Mouse (Mus musculus) kidney, adult 2 months (tissue): ENCODE data around the gene Zfp292. TPM values are rescaled to one million over a fixed set of nuclear protein-coding genes. Genes with fewer than 3 reads are reported as not detected.

ENCODE experiments used
- DNase-seq: peaks from one replicate; pipeline ENCODE4 v3.0.0; 2021
- H3K27ac ChIP-seq: fragments of 200-500 bp; 2 replicates; pipeline ENCODE4 v1.5.1; 2012; ENCODE audit warnings: low read depth, low read length, control low read depth, inconsistent platforms; ENCODE audit not compliant: insufficient read depth
- H3K27me3 ChIP-seq: fragments of 200-500 bp; replicated peaks from 2 replicates; pipeline ENCODE4 v1.6.1; 2012; ENCODE audit warnings: mild to moderate bottlenecking, moderate library complexity, low read length, inconsistent platforms; ENCODE audit not compliant: control insufficient read depth, insufficient read depth
- H3K36me3 ChIP-seq: fragments of 200-500 bp; 2 replicates; pipeline ENCODE4 v1.6.1; 2012; ENCODE audit warnings: mild to moderate bottlenecking, moderate library complexity, low read length, inconsistent platforms; ENCODE audit not compliant: control insufficient read depth, insufficient read depth
- H3K4me1 ChIP-seq: fragments of 200-500 bp; 2 replicates; pipeline ENCODE4 v1.6.1; 2011; ENCODE audit warnings: low read length; ENCODE audit not compliant: control insufficient read depth, insufficient read depth
- H3K4me3 ChIP-seq: fragments of 200-500 bp; 2 replicates; pipeline ENCODE4 v1.5.1; 2011; ENCODE audit warnings: mild to moderate bottlenecking, low read depth, low read length, control low read depth; ENCODE audit not compliant: insufficient read depth
- CTCF ChIP-seq: fragments of 200-500 bp; conservative IDR thresholded peaks from 2 replicates; pipeline ENCODE4 v1.5.1; 2011; ENCODE audit warnings: low read depth, mild to moderate bottlenecking, control low read depth, low read length, moderate library complexity, mixed read lengths; ENCODE audit not compliant: insufficient read depth, insufficient read length
- POLR2A ChIP-seq: fragments of 200-500 bp; IDR thresholded peaks from one replicate; pipeline ENCODE4 v1.6.1; 2011; ENCODE audit warnings: low read depth, low read length, control low read depth
- WGBS: fragments of 180-500 bp; shearing (Covaris S2); methylation state at CpG from one replicate; pipeline ENCODE4 v1.1.7; 2018; 5-methylcytosine and 5-hydroxymethylcytosine counted together
- polyA plus RNA-seq: library from polyadenylated mRNA; depleted of rRNA; stranded (reverse); fragments of >200 nt; gene quantifications from 2 replicates; pipeline ENCODE4 v1.2.3, GENCODE M21; 2012

The Zfp292 gene
- polyA plus RNA-seq, 1 experiment = 1.9 TPM

- no peak for DNase-seq
- WGBS = 64% methylated on average over 3 of the region's 3 CpGs
- Histone ChIP-seq H3K27me3 (no peaks in the 10 kb centered on the region), H3K36me3 (no peaks in the 10 kb centered on the region), H3K27ac (no peak overlapping the region), H3K4me1 (no peaks in the 10 kb centered on the region), H3K4me3 (no peak overlapping the region)
- no peak for TF ChIP-seq CTCF
- no peak for TF ChIP-seq POLR2A
These were observed 23.3 kb downstream of the Zfp292 start for GRCm38 (mm10) chr4:34859416-34859815.

- H3K4me3 ChIP-seq = no peak overlapping the region
- H3K27me3 ChIP-seq = no peaks in the 10 kb centered on the region
- no peak for DNase-seq
- H3K27ac ChIP-seq = no peak overlapping the region
- no peaks in the 10 kb centered on the region for H3K36me3 ChIP-seq
- TF ChIP-seq CTCF (no peak), POLR2A (no peak)
- WGBS = 89% methylated on average over 3 of the region's 3 CpGs
- no peaks in the 10 kb centered on the region for H3K4me1 ChIP-seq
These were observed 23.9 kb downstream of the Zfp292 start for GRCm38 (mm10) chr4:34858903-34859302.

DNA sequence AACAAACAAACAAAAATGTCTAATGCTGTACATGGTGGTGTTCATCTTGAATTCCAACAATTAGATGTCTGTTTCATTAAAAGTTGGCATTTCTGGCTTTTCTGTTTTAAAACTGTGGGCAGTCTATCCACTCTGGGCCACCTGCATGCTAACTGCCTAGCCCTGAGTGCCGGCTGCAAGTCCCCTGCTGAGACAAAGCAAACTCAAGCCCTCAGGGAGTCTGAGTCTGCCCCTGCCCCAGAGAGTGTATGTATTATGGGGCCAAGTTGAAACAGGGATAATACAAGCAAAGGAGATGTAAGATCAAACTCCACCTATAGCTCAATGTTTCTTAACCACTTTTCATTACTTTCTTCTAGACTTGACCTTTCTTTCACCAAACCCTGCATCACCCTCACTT, 26.8 kb downstream of the Zfp292 start:
- Histone ChIP-seq H3K4me1 (no peaks in the 10 kb centered on the region), H3K27ac (no peak overlapping the region), H3K36me3 (no peaks in the 10 kb centered on the region; the same call in 1 of the 2 replicates), H3K4me3 (no peak overlapping the region), H3K27me3 (no peaks in the 10 kb centered on the region)
- TF ChIP-seq POLR2A = no peak
- TF ChIP-seq CTCF = no peak
- no peak for DNase-seq
- WGBS = 28% methylated on average over 1 of the region's 1 CpGs

DNA sequence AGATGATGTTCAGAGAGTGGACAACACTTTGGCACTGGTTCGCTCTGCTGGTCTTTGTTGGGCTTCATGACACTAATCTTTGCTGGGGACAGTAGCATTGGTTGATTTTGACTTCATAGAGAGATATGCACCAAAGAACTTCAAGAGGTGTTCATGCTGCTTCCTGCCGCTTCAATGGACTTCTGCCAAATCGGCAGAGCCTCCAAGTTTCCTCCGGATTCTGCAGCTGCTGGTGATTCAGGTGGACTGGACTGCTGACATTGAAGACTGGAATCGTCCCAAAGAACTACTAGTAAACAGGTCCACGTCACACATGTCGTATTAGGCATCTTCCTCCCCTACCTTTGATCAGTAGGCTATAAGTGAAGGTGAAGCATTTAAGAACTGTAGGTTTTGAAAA, 30.7 kb downstream of the Zfp292 start:
- DNase-seq = peak; percentile 58
- H3K4me1 ChIP-seq = no peaks in the 10 kb centered on the region
- WGBS = 65% methylated on average over 7 of the region's 7 CpGs
- H3K27me3 ChIP-seq = no peaks in the 10 kb centered on the region
- no peak for TF ChIP-seq POLR2A
- no peak for TF ChIP-seq CTCF
- H3K4me3 ChIP-seq = no peak overlapping the region
- no peak overlapping the region for H3K27ac ChIP-seq
- H3K36me3 ChIP-seq = no peaks in the 10 kb centered on the region; the same call in 1 of the 2 replicates

DNA sequence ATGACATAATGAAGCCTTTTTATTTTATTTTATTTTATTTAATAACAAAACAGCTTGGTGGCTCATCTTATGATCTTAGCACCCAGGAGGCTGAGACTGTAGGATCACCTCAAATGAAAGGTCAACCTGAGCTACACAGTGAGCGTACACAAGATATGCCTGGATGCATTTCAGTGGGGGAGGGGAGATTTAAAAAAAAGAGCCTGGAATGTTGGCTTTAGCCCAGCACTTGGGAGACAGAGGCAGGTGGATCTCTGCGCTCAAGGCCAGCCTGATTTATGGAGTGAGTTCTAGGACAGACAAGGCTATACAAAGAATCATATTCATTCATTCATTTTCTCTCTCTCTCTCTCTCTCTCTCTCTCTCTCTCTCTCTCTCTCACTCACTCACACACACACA, 32.6 kb downstream of the Zfp292 start:
- WGBS = 55% methylated on average over 2 of the region's 2 CpGs
- TF ChIP-seq POLR2A (no peak), CTCF (no peak)
- Histone ChIP-seq H3K36me3 (no peaks in the 10 kb centered on the region; the same call in 1 of the 2 replicates), H3K4me1 (no peaks in the 10 kb centered on the region), H3K27ac (no peak overlapping the region), H3K27me3 (no peaks in the 10 kb centered on the region), H3K4me3 (no peak overlapping the region)
- DNase-seq = peak; percentile 47

GRCm38 (mm10) chr4:34847679-34848309, 35.0 kb downstream of the Zfp292 start:
- DNase-seq = no peak
- WGBS = 90% methylated on average over 6 of the region's 6 CpGs
- H3K27ac ChIP-seq = no peak overlapping the region
- H3K27me3 ChIP-seq = no peaks in the 10 kb centered on the region
- no peaks in the 10 kb centered on the region; the same call in 1 of the 2 replicates for H3K36me3 ChIP-seq
- H3K4me3 ChIP-seq = no peak overlapping the region
- peaks cover 2% of the 10 kb centered on the region; the same call in 1 of the 2 replicates for H3K4me1 ChIP-seq
- TF ChIP-seq CTCF (no peak), POLR2A (no peak)

DNA sequence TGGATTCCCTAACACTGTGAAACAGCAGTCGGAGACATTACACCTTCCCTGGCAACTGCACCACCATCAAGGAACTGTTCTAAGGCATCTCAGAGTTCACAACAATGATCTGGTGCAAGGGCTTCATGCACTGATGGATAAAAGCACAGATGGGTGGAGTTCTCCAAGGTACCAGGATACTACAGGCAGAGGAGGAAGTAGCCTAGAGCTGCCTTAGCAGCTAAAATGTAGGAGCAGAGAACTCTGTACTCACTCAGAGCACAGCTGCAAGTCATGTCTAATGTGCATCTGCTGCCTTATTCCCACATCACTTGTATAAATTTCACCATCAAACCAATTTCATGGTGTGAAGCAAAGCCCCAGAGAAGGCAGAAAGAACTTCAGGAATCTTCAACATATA, 38.9 kb downstream of the Zfp292 start:
- H3K4me1 ChIP-seq = peaks cover 3% of the 10 kb centered on the region; the same call in 1 of the 2 replicates
- H3K27me3 ChIP-seq = no peaks in the 10 kb centered on the region
- WGBS = 90% methylated on average over 1 of the region's 1 CpGs
- TF ChIP-seq POLR2A (no peak), CTCF (no peak)
- DNase-seq = no peak
- no peak overlapping the region for H3K4me3 ChIP-seq
- no peak overlapping the region for H3K27ac ChIP-seq
- no peaks in the 10 kb centered on the region; the same call in 1 of the 2 replicates for H3K36me3 ChIP-seq
